Mouse (Mus musculus) ovary, postnatal 10 days (tissue): Measurements from ENCODE around the gene Gpr65.
"Not testable (repeated sequence)": the region's sequence is repeated elsewhere in the genome, so short reads cannot be mapped to it uniquely, and the experiment has no call there.

ENCODE experiments used
- DNase-seq: peaks from one replicate; pipeline ENCODE4 v3.0.0; 2022; ENCODE audit warnings: low spot score

Gene Gpr65

DNA sequence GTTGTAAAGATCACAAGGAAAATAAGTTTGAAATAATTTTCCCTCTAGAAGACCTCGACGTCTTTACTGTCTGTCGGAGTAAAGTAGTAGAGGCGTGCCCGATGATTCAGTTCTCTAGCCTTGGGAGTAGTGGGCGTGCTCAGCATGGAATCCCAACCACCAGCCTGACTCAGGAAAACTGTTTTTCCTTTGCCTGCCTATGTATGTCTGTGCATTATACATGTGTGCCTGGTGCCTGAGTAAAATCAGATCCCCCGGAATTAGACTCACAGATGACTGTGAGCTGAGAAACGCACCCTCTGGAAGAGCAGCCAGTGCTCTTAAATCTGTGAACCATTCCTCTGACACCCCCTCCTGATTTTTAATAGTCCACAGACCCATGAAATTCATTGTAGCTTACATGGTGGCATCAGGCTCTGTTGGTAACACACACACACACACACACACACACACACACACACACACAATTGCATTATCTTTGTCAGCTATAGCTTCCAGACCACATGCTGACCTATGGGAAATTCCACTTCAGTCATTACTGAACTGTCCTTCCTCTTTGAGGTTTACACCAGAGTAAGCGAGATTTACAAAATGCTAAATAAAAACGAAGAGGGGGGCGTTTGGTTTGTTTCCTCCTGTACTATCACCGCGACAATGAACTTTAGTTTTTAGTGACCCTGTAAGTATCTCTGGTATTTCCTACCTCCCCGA is 14.5 kb downstream of the Gpr65 start:
- DNase-seq = no peak

DNA sequence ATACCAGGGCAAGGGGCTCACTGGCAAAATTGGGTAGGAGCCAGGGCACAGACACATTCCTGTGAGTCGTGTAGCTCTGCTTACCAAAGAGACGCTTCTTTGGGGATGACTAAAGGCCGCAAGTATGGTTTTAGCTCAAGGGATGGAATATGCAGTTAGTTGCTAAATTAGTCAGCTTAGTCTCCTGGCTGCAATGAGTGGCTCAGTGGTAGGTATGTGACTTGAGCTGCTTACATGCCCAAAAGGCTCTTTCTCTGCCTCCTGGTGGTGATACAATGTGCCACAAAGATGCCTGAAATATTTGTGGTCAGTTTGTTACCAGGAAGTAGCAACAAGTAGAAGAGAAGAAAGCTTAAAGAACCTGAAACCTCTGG is 15.0 kb downstream of the Gpr65 start:
- DNase-seq = no peak

DNA sequence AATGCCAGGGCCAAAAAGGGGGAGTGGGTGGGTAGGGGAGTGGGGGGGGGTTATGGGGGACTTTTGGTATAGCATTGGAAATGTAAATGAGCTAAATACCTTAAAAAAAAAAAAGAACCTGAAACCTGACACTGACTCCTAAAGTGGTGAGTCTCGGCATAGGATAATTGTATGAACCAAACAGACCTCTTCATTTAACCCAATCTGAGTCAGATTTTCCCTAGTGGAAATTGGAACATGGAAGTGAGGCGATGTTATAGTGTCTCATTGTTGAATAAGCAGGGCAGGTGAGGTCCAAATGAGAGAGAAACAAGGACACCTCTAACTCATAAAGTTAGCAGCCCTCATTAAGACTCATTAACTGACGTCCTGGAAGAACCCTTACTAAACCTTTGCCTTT is 16.0 kb downstream of the Gpr65 start:
- DNase-seq = no peak

DNA sequence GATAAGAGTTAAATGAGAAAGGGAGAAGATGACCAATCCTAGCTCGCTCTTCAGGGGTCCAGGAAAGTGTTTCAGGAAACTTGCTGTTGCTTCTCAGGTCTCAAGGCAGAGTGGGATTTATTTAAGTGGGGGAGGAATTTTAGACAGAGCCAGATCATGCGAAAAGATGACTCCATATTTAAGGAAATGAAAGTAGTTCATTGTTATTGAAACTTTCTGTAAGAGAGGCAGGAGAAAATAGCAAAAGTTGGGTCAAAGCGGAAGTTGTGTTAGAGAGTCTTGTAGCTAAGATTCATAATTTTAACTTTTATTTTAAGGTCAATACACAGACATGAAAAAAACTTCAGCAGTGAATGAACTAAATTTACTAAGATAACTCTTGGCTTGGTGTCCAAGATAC is 22.0 kb downstream of the Gpr65 start:
- no peak for DNase-seq

DNA sequence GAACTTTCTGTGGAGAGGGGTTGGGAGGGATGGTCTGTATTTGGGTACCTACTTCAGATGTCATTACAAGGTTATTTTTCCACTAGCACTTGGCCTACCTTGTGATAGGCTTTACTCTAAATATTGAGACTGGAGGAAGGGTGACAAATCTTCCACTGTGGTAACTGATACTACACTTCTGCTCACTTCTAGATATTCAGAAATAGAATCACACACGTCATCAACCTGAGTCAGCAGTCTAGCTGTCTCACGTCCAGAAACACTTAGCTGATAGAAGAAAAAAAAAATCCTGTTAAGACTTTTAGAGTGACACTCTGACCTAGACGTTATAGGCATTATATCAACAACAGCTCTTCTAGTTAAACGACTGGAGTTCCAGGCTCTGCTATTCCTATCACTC is 23.8 kb downstream of the Gpr65 start:
- no peak for DNase-seq

DNA sequence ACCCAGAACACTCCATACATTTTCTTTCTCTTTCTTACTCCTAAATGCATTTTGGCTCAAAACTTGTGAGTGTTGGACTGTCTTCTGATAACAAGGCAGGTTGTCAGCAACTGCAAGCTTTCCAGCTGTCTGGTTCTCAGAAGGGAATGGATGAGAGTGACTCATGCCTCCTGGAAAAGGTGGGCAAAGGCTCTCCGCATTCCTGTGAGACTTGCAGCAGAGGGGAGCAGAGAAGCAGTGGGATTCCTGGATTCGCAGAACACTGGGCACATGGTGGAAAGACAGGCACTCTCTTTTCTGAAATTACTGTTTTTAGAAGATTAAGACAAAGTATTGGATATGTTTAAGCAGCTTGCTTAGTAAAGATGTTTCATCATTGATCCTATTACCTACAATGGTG is 25.8 kb downstream of the Gpr65 start:
- DNase-seq = no peak

DNA sequence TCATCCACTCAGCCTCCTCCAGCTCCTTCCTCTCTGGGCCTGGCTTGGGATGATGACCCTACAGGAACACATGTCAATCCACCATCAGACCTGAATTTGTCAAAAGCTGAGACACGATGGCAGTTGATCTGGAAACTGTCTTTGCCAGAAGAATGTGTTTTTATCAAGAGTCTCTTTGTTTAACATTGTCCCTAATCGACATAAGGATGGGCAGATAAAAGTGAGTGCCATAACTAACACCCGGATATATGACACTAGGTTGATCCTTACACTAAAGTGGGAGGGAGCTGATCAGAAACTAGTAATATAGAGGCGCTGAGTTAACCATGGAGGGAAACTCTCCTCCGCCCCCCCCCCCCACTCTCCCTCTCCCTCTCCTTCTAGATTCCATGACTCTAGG is 33.5 kb downstream of the Gpr65 start:
- no peak for DNase-seq

DNA sequence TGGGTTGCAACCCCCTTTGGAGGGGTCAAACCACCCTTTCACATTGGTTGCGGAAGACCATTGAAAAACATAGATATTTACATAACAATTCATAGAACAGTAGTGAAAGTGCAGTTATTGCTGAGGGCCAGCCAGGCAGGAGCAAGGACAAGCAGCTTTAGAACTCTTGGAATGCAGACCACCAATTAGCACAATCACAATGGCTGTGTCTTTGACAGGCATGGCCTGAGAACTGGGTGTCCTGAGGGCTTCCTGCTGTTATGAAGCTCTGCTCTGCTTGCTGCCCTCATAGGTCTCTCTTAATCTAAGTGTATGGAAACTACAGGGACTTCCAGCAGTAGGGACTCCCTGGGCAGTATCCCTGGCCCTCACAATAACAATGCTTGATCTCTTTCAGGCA is 34.6 kb downstream of the Gpr65 start:
- DNase-seq = no peak

DNA sequence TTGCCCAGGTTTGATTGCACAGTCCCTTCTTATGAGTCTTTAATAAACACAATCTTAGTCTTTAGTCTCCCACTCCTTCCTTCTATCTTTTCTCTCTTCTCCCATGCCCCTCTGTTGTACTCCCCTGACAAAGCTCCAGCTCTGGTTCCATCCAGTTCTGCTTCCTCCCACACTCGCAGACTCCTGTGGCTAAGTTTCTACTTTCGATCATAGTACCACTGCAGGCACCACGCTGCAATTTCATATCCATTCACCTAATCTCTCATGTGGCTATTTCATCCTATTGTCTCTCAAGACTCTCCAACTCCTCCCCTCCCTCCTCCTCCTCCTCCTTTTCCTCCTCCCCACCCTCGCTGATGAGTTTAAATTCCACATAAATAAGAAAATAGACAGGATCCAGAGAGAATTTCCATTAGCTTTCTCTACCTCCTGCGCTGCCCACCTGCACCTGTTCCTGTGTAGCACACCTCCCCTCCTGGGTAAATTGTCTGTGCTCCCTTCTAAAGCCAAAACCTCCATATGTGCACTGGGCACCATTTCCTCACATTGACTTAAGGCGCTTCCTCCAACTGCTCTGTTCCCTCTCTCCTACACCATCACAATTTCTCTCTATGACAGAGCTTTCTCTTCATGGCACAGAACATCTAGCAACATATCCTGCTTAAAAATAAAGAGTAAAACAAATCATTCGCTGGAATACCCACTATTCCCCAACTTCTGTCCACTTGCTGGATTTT is 38.9 kb downstream of the Gpr65 start:
- DNase-seq = no peak

DNA sequence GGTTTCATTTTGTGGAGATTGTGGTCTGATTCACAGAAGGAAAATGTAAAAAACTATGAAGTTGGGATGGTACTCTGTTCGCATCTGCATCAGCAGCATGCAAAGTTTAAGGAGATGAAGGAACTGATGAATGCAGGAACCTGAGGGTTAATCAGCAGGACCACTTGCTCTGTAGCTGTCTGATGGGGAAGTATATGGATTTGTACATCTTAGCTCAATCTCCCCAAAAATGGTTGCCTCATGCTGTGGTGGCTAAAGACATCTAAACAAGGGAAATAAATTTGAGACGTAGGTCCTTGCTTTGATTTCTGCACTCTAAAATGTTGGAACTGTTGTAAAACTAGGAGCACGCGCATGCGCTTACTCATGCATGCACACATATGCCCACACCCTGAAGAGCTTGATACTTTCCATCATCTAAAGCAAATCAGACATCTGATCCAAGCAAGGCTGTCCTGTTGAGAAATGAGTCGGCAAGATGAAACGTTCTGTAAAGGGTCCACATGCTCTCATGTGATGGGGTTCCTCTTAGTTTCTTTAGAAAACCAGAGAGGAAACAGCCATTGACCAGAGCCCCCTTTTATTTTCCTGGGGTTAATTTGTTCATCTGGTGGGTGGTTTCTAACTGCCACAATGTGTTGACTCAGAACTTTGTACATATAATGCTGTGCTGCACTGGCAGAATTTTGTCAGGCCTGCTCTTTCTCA is 43.1 kb downstream of the Gpr65 start:
- no peak for DNase-seq

DNA sequence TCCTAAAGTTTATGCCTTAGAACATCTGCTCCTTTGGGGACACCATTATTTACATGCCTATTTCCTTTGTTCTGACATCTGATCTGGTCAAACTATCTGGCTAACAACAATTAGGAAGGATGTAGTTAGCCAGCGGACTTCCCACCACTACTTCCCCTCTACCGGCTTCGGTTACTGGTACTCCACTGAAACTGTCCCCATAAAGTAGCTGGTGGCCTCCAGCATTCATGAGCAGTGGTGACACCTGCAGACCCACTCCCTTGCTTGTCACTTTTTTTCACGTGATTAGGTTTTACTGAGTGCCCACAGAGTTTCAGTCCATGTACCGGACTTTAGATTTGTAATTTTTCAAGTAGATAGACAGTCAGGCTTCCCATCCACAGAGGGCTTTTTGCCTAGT is 47.5 kb downstream of the Gpr65 start:
- no peak for DNase-seq

DNA sequence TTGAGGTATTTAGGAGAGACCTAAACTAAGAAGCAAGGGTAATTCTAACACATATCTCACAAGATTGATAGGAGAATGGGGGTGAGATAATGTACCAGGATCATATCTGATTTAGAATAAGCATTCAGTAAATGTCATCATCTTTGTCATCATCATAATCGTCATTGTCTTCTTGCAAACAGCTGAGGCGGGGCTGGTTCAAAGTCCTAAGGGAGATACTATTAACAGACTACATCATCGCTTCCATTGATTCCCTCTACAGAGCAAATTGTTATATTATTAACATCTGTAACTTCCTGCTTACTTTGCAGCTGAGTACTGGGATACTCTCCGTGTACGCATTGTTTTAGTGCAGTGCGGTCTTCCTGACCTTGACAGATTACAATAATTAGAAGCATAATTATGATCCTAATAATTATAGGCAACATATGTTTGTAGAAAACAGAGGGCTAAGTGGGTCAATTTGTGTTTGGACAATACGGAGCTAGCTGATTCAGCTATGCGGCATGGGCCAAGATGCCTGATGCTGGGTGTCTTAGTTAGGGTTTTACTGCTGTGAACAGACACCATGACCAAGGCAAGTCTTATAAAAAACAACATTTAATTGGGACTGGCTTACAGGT is 49.4 kb downstream of the Gpr65 start:
- DNase-seq = no peak

DNA sequence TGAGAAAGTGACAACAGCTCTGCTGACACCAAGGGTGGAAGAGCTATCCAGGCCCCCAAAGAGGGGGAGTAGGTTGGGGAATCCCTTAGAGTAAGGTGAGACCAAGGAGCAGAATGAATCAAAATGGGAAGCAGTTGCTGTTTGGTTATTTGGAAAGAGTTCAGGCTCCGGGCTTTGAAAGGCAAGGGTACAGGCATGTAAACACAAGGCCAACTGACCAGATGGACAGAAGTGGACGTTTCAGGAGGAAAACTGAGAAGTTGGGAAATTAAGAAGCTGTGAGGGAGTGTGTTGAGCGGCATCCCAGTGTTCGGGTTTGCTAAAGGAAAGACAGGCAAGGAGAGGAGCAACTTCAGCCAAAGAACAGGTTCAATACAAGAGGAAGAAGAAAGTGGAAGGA is 54.0 kb downstream of the Gpr65 start:
- no peak for DNase-seq

DNA sequence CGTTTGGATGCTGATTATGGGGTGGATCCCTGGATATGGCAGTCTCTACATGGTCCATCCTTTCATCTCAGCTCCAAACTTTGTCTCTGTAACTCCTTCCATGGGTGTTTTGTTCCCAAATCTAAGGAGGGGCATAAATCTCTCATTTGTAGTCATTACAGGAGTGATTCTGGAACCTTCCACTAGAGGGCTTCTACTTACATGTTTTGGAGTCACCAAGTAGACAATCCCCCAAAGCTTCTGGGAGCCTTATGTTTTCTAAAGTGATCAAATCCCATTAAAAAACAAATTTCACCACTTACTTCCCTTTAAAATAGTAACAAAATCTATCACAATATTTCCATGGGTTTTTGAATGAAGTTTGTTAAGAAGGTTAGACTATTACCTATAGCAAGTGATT is 55.7 kb downstream of the Gpr65 start:
- DNase-seq = not testable (repeated sequence)
